Mouse (Mus musculus): ENCODE measurements around the gene Pbld1.

DNA sequence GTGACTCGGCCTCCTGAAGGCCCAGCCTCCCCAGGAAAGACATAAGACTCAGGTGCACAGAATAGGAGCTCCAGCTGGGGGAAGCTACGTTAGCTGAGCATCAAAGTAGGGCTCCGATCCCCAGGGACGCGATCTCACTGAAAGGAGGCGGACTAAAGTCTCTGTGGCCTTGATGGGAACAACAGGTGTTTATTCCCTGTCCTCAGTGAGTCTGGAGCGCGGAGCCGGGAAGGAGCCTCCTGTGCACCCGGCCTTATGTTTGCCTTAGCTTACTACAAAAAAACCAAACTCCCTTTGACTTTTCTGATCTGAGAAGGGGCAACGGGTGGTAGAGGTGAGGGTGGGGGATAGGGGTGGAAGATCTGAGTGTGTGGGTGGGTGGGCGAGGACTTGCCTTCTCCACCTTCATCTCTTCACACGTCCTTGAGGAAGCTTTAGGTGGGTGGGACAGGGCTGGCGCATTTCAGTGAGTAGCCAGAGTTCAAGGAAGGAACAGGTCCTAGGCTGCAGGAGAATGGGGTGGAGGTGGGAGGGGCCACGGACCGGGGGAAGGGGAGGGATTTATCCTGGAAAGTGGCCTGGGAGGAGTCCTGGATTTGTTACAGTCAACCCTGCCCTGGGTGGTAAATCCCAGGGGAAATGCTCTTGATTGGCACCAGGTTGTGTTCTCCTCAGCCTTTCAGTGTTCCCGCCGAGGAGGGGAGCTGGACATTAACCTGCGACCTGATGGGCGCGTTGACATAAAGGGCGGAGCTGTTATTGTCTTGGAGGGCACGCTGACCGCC, 2.8 kb upstream of the Pbld1 start:
- no peak for TF ChIP-seq EP300 (IDR thresholded peaks at IDR 0.05; ENCODE audit: low read depth)
- TF ChIP-seq CTCF (IDR thresholded peaks at IDR 0.05; ENCODE audit: low read depth) = no peak

Measured in heart, postnatal 0 days (tissue).